Mouse (Mus musculus) bone marrow, adult 2 months (tissue): ENCODE measurements around the gene Nudt22.

Source experiments
- CTCF ChIP-seq: fragments of 200-500 bp; IDR thresholded peaks from 2 replicates; pipeline ENCODE4 v1.5.1; 2011; ENCODE audit warnings: low read length, control low read depth; ENCODE audit not compliant: control insufficient read depth, insufficient read depth
- POLR2A ChIP-seq: fragments of 200-500 bp; IDR thresholded peaks from 2 replicates; pipeline ENCODE4 v1.6.1; 2011; ENCODE audit warnings: low read depth, mild to moderate bottlenecking, control low read depth, low read length, borderline replicate concordance; ENCODE audit not compliant: control insufficient read depth

GRCm38 (mm10) chr19:7013984-7014383 is 18.1 kb upstream of the Nudt22 start:
- no peak for TF ChIP-seq CTCF
- TF ChIP-seq POLR2A, result no peak
